Mouse (Mus musculus) R1 (cell line): ENCODE measurements around the gene Gm44596.

Experiments used
- DNase-seq: peaks from one replicate; pipeline ENCODE4 v3.0.0-alpha.2; 2018; ENCODE audit warnings: low read depth, low spot score

Gm44596 gene

DNA sequence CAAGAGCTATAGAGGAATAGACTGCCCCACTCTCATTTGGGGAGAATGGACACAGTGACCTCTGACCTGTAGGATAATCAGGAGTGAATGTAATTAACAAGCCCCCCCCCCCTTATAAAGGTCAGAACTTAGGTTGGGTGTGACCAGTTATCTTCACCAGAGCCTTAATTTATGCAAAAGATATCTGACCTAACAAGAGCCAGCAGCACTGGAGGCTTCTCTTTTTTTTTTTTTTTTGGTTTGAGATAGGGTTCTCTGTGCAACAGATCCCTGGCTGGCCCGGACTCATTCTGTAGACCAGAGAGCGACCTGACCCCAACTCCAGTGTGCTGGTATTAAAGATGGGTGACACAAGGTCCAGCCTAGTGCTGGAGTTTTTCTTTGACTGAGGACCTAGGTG, 54.0 kb downstream of the Gm44596 start:
- no peak for DNase-seq

DNA sequence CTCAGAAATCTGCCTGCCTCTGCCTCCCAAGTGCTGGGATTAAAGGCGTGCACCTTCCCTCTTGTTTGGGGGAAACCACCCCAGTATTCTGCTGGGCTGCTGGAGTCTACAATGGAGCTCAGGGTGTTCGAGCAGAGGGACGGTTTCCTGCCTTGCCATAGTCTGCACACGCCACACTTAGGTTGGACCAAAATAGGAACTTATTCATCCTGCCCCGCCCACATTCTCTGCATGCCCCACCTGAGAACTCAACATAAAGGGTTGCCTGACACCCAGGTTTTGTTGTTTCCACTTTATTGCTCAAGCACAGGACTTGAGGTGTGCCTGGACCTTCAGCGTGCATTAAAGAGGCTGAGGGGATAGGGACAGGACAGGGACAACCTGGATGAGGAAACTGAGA, 54.5 kb downstream of the Gm44596 start:
- DNase-seq = peak; percentile 70

DNA sequence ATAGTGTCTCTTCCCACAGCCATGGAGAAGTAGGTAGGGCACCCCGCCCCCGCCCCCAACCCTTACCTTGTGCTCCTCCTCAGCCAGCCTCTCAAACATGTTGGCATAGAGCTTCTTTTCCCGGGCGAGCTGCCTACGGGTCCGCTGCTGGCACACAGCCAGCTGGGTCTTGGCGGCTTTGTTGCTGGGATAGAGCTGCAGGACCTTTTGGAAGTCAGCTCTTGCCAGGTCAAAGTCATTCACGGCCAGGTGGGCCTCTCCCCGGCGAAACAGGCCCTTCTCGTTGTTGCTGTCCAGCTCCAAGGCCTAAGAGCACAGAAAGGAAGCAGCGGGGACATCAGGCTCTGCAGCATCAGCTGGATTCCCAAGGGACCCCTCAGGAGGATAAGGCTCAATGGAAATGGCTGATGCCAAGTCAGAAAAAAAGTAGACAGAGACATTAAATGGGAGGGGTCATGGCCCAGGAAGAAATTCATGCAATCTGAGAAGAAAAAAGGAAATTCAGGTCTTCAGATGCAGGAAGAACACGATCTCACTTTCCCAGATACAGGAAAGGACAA, 57.1 kb downstream of the Gm44596 start:
- DNase-seq = no peak

DNA sequence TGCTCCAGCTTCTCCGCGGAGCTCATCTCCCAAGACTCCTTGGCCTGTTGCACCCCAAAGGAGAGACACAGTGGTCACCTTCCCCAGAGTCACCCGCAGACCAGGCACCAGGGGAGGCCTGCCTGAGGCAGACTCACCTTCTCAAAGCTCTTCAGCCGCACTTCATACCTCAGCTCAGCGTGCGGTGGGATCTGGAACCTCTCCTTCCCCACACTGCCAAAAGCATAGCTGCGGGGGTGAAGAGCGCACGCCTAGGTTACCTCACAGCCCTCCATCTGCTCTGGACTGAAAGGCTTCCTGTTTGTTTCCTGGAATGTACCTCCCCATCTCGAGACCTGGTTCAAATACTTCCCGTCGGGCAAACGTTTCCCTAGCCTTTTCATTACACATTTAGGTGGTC, 58.3 kb downstream of the Gm44596 start:
- no peak for DNase-seq

DNA sequence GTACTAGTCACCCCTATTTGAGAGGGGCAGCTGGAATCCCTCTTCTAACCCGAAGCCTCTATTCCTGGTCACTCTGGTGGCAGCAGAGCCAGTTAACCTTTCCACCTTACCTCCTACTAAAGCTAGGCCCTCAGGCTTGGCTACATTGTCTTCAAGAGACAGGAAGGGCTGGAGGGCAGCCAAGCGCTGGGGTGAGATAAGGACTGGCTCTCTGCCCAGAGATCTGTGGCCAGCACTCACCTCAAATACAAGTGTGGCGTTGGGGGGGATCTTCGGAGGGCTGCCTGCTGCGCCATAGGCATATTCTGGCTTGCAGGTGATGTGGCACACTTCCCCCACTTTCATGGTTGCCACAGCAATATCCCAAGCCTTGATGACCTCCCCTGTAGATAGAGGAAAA, 60.2 kb downstream of the Gm44596 start:
- DNase-seq = no peak

DNA sequence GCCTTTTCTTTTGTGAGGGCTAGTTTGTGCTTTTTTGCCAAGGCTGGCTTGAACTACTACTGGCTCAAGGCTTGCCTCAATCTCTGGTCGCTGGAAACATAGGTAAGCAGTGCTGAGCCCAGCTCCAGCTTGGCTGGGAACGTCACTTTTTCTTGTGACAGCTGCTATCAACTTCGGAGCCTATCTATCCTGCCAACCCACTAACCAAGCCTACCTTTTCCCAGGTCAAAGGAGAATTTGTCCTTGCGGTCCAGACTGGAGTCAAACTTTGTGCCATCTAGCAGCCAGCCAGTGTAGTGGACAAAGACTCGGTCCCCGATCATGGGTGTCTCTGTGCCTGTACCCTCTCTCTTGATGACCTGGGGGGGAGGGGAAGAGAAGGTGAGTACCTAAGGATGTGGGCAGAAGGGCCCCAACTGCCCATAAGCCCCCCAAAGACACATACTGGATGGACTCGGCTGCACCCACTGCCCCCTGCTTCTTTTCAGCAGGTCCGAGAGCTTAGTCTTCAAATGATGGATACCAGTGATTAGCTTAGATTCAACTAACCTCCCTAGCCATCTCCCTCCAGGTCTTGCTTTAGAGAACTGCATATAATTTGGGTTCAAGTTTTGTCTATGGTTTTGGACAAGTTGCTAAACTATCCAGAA, 61.2 kb downstream of the Gm44596 start:
- DNase-seq = no peak

DNA sequence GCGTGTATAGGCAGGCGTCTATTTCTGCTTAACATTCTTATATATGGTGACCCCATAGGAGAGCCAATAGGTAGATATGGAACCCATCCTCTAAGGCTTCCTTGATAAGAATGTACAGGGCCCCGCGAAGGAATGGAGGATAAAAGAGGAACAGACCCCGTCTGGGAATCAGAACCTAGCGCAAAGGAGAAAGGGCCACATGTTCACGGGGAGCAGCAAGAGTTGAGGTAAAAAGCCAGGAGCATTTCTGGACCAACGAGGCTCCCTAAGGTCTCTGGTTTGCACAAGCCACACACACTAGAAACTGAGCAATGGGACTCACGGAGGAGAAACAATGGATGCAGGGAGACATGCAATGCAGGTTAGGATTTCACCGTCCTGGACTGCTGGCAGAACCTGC, 62.0 kb downstream of the Gm44596 start:
- DNase-seq = no peak

DNA sequence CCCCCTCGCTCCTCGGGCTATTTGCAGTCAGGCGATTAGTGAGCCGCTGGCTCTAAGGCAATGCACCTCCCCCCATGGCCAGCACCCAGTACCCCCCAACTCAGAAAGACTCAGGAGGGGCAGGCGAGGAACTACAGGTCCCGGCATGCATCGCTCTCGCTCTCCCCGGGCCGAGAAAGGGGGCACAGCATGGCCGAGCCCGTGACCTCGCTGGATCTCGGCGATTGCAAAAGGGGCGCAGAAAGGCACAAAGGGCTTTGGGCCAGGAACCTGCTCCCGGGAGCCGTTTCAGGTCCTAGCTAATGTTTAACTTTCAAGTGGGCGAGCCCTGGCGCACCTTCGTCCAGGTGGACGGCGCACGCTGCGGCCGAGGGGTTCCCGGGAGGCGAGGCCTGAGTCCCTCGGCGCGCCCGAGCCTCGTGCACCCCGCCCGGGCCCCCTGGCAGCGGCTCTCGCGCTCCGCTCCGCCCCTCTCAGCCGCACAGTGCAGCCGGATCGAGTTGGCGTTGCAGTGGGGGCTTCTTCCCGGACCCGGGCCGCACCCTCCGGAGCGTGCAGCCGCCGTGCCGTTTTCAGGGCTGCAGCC, 62.5 kb downstream of the Gm44596 start:
- DNase-seq = peak; percentile 67

DNA sequence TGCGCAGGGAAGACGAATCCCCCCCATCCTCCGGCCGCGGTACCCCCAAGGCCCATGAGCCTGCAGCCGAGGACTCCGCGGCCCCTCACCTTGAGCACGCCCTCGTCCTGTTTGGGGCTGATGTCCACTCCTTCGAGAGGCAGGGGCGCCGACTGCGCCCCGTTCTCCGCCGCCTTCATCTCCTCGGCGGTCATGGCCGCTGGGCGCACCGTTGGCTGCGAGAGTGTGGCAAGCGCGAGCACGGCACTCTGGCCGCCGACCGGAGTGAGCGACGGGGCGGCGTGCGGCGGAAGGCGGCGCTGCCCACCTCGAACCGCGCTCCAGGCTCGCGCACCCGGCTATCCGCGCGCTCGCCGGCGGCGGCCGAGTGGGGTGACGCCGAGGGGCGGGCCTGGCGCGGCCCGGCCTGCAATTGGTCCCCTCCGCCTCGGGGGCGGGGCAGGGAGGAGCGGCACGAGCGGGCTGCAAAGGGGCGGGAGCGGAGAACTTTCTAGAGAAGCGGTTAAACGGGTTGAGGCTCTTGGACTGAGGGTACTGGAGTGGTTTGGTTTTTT, 63.1 kb downstream of the Gm44596 start, which contains the start of gene Fkbp4:
TSS of gene Fkbp4 (minus strand) at position 361 of the 554 bp plus-strand sequence.
- DNase-seq = peak; percentile 94

DNA sequence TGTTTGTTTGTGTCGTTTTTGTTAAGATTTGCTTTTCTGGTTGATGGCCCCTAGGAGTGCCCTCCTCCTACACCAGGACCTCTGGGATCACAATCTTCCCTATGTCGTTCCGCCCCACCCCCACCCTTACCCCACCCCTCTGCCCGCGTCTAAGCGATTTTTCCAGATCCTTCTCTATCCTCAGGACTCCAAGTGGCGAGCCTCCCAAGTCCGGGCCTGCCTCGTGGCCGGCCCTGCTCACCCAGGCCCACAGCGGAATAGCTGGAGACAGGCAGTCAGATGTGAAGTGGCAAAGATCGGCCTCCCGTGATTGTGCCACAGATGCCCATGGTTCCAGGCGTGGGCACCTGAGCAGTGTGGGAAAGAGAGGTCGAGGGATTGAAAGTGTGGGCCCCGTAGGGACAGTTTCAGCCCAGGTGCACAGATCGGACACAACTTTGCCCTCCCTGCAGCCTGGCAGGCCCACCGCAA, 63.6 kb downstream of the Gm44596 start:
- DNase-seq = no peak

DNA sequence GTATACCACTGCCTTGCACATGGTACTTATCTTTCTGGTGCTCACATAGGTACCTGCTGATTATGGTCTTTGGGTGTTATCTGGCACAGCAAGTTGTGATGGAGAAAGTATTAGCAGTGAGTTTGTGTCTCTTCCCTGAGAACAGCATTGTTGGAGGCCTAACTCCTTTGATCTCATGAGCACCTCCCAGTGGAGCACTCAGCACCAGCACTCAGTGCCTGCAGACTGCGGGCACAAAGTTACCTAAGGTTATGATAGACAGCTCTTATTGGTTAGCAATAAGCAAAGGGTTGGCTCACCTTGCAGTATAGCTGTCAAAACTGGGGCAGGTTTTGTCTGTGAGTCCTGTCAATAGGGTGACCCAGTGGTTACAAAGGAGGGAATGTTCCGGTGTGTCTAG, 64.9 kb downstream of the Gm44596 start:
- DNase-seq = peak; percentile 56

DNA sequence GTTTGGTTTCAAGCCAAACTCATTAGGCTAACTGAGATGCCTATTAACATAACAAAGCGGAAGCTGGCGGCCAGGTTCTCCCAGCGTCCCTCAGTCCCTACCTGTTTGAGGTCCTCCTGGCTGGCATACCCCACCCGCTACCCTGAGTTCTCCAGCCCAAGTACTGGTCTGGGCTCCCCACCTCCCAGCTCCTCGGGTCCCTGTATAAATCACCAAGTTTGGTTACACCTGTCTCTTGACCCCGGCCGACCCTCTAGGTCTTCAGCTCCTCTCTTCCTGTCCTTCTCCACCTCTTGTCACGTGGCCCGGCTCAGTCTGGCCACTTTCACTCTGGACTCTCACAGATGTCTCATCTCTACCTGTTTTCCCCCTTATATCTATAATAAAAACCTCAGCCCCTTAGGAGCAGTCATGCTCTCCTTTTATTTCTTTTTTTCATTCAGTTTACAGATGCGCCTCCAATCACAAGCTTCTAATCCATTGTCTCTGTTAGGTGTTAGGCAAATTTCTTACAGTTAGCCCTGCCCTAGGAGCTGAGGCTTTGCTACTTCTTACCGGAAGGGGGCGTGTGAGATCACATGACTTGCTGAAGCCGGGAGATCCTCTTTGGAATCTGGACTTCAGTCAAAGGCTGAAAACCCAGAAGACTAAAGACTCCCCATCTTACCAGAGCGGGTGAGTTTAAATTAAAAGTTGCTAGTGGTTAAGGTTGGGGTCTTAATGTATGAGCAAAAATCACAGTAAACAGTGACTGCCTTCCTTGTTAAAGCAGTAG, 70.6 kb downstream of the Gm44596 start:
- DNase-seq = peak; percentile 95

DNA sequence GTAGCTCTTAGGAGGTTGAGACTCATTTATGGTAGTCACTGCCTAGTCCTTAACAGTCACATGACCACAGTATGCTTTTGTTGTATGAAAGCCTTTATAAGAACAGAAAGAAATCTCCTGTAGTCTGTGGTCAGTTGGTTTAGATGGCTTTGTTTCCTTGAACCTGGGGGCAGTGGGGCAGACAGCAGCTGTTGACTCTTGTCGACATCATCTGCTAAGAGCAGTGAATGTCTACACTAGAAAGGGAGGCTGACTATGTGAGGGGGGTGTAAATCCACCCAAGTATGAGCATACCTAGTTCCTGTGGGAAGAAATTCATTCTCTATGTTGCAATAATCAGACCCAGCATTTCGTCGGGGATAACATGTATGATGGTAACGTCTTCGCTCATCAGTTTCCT, 71.8 kb downstream of the Gm44596 start:
- DNase-seq = no peak

DNA sequence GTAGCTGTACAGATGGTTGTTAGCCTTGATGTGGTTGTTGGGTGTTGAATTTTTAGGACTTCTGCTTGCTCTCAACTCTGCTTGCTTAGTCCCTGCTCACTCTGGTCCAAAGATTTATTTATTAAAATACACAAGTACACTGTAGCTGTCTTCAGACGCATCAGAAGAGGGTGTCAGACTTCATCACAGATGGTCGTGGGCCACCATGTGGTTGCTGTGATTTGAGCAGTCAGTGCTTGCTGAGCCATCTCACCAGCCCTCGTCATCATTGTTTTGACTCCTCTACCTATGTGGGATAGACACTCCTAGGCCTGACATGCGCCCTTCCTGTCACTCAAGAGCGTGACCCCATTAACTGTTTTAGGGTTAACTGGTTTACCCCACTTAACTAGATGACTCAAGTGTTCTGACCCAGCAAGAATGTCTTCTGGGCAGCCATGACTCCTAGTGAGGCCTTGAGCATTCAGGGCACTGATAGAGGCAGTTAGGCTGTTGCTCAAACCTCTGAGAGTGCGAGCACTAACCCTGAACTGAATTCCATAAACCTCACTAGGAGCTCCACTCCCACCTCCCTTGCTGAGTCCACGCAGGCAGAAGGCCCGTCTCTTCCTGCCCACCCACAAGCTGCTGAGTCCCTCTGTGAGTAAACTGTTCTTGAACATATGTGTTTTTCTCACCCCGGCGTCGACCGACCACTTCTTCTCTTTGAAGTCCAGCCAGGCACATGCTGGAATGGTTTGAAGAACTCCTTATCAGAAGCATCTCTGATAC, 80.7 kb downstream of the Gm44596 start:
- DNase-seq = no peak
